Comparison of ENCODE assay signal across 24 mouse cellular contexts in the genomic region with DNA sequence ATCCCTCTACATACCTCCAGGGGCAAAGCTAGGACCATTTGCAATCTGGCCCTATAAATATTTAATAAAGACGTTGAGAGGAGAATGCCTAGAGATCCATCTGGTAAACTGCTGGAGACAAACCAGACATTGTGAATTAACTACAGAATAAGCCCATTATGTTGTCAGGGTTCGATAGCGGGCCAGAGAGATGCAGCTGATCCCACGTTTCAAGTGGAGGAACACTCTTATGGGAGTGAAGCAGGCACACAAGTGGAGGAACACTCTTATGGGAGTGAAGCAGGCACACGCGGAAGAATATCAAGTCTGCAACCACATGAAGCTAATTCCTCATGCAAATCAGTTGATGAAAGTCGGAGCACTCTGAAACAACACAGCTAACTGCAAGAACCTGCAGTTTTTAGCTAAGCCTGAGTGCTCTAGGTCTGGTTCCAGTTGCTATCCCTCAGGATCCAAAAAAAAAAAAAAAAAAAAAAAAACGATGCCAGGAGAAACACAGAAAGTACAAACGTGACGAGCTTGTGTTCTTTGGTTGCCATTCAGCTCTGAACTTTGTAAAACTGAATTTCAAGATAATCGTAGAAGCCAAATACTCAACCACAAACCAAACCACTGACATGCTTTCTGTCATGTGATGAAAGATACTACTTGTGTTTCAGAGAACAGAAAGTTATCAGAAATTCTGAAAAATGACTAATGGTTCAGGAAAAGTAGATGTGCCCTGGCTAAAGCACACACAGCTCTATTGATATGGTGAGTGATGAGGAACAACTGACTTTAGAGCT.
DNase-seq lines count a peak whose midpoint lies in the region; ATAC-seq and TF ChIP-seq lines count a peak whose summit lies in the region.
"Had no signal": no experiment of that assay in that cellular context is flagged by ENCODE, and none has a peak within 500 bp of the region (broad histone marks: within the 10 kb centered on the region; RNA-seq: fewer than 3 reads in every experiment).

No protein-coding gene starts in this region.

- H3K27ac ChIP-seq in midbrain, embryonic 12.5 days (replicated peaks), result no peak overlapping the region
- no peak overlapping the region for H3K27ac ChIP-seq in midbrain, embryonic 14.5 days (replicated peaks; ENCODE audit: low read depth, low read length)
- H3K27ac ChIP-seq in CH12.LX (ENCODE audit: insufficient read depth, low read depth), result no peak overlapping the region
- no peak overlapping the region for H3K27ac ChIP-seq in neural tube, embryonic 14.5 days (ENCODE audit: low read depth, low read length)
- H3K27ac ChIP-seq: liver, embryonic 14.5 days; lung, embryonic 15.5 days; stomach, embryonic 15.5 days had no signal

- TF ChIP-seq POLR2A in CH12.LX (IDR thresholded peaks at IDR 0.05; ENCODE audit: low read depth, low read length), result no peak
- no peak for TF ChIP-seq POLR2A in brain, embryonic 14.5 days (IDR thresholded peaks at IDR 0.05; ENCODE audit: borderline replicate concordance, extremely low read depth, insufficient read depth, insufficient read length, poor library complexity, severe bottlenecking)

- TF ChIP-seq RAD21 in CH12.LX (IDR thresholded peaks at IDR 0.05; ENCODE audit: low read depth, low read length), result no peak

- intact Hi-C loops in gastrocnemius, postnatal 36 days (cut with DNase I), result no loop called here

- no peak overlapping the region for H3K4me2 ChIP-seq in midbrain, embryonic 12.5 days (replicated peaks)
- no peak overlapping the region for H3K4me2 ChIP-seq in midbrain, embryonic 14.5 days (ENCODE audit: low read length)
- H3K4me2 ChIP-seq in CH12.LX (ENCODE audit: insufficient read depth, low read depth, poor library complexity, severe bottlenecking), result no peak overlapping the region
- H3K4me2 ChIP-seq in neural tube, embryonic 14.5 days (ENCODE audit: low read depth, low read length), result no peak overlapping the region
- H3K4me2 ChIP-seq: lung, embryonic 15.5 days; stomach, embryonic 15.5 days had no signal

- H3K4me3 ChIP-seq in midbrain, embryonic 12.5 days, result no peak overlapping the region
- no peak overlapping the region for H3K4me3 ChIP-seq in midbrain, embryonic 14.5 days (replicated peaks; ENCODE audit: low read depth, low read length)
- no peak overlapping the region for H3K4me3 ChIP-seq in CH12.LX (replicated peaks in 1 of 3; ENCODE audit: low read depth in 2 of 3, low read length in 2 of 3, poor library complexity in 1 of 3)
- no peak overlapping the region for H3K4me3 ChIP-seq in neural tube, embryonic 14.5 days (ENCODE audit: low read depth, low read length)
- H3K4me3 ChIP-seq: erythroblast, embryonic 14.5 days; lung, embryonic 15.5 days; stomach, embryonic 15.5 days had no signal

- ATAC-seq in midbrain, embryonic 12.5 days (ENCODE audit: low FRiP score, low read depth), result 0 out of 2 replicates have a peak, but pooled peaks have one; percentile 16
- no peak for ATAC-seq in midbrain, embryonic 14.5 days (ENCODE audit: low FRiP score, low TSS enrichment)
- peak; percentile 68; the same call in 1 of the 2 replicates for ATAC-seq in neural tube, embryonic 14.5 days (ENCODE audit: low read depth)
- ATAC-seq: CD4-positive, CD25-positive, alpha-beta regulatory T cell, adult 4 months; forebrain, embryonic 14.5 days; midbrain, embryonic 16.5 days had no signal

- no peaks in the 10 kb centered on the region for H3K79me2 ChIP-seq in CH12.LX (replicated peaks; ENCODE audit: control insufficient read depth, extremely low read depth, insufficient read depth, poor library complexity, severe bottlenecking)

- WGBS in midbrain, embryonic 12.5 days, result 77% methylated on average over 11 of the region's 11 CpGs
- WGBS in midbrain, embryonic 14.5 days, result 66% methylated on average over 11 of the region's 11 CpGs
- WGBS in neural tube, embryonic 14.5 days, result 54% methylated on average over 11 of the region's 11 CpGs

- H3K36me3 ChIP-seq in midbrain, embryonic 12.5 days, result no peaks in the 10 kb centered on the region
- H3K36me3 ChIP-seq in midbrain, embryonic 14.5 days (ENCODE audit: control insufficient read depth, insufficient read depth, low read length), result no peaks in the 10 kb centered on the region
- H3K36me3 ChIP-seq in CH12.LX (replicated peaks in 1 of 2; ENCODE audit: control insufficient read depth in 1 of 2, insufficient read depth in 1 of 2, low read length in 1 of 2), result no peaks in the 10 kb centered on the region
- no peaks in the 10 kb centered on the region for H3K36me3 ChIP-seq in neural tube, embryonic 14.5 days (ENCODE audit: control insufficient read depth, insufficient read depth, low read length)
- H3K36me3 ChIP-seq: G1E; lung, embryonic 15.5 days; stomach, embryonic 15.5 days had no signal

- H3K4me1 ChIP-seq in midbrain, embryonic 12.5 days, result no peaks in the 10 kb centered on the region
- H3K4me1 ChIP-seq in midbrain, embryonic 14.5 days (ENCODE audit: control insufficient read depth, insufficient read depth, low read length), result no peaks in the 10 kb centered on the region
- H3K4me1 ChIP-seq in CH12.LX (ENCODE audit: control insufficient read depth in 1 of 2, insufficient read depth in 2 of 2), result peaks cover 3% of the 10 kb centered on the region in 2 experiments; a peak in 2 of 4 replicates
- H3K4me1 ChIP-seq in neural tube, embryonic 14.5 days (ENCODE audit: control insufficient read depth, insufficient read depth, low read length), result no peaks in the 10 kb centered on the region
- H3K4me1 ChIP-seq: lung, embryonic 15.5 days; stomach, embryonic 15.5 days had no signal

- no peak for DNase-seq in midbrain, embryonic 14.5 days
- no peak for DNase-seq in CH12.LX (ENCODE audit: extremely low read depth)
- DNase-seq in brain, embryonic 14.5 days (ENCODE audit: low read depth), result peak; percentile 37
- DNase-seq in yolk sac, embryonic 10.5 days (ENCODE audit: low spot score), result no peak
- no peak for DNase-seq in gastrocnemius, postnatal 36 days
- DNase-seq: adrenal gland, adult 2 months; cerebellum, postnatal 10 days; gastrocnemius, postnatal 14 days; kidney, adult 2 months; kidney, postnatal 10 days; layer of hippocampus, postnatal 36 days; lung, postnatal 4 days; right cerebral cortex, postnatal 14 days; thymus, adult 18-20 months had no signal

- no peak overlapping the region for H3K9ac ChIP-seq in midbrain, embryonic 12.5 days (replicated peaks)
- H3K9ac ChIP-seq in midbrain, embryonic 14.5 days (replicated peaks; ENCODE audit: low read length), result no peak overlapping the region
- 0 out of 2 replicates have a peak overlapping the region, but pooled peaks have one; percentile 13 for H3K9ac ChIP-seq in CH12.LX (ENCODE audit: insufficient read depth, low read depth)
- no peak overlapping the region for H3K9ac ChIP-seq in neural tube, embryonic 14.5 days (replicated peaks; ENCODE audit: low read depth, low read length)
- H3K9ac ChIP-seq: liver, embryonic 14.5 days; lung, embryonic 15.5 days; stomach, embryonic 15.5 days had no signal

- dilution Hi-C loops in CH12.LX (cut with MboI; ENCODE audit: extremely low pct_ligation_motif_present, extremely low pct_unique_long_range_greater_than_20kb, low sequenced_read_pairs), result no loop called here

- TF ChIP-seq EP300 in CH12.LX (IDR thresholded peaks at IDR 0.05; ENCODE audit: low read length), result no peak

- no peaks in the 10 kb centered on the region for H3K9me3 ChIP-seq in midbrain, embryonic 12.5 days
- no peaks in the 10 kb centered on the region for H3K9me3 ChIP-seq in midbrain, embryonic 14.5 days (ENCODE audit: control insufficient read depth, low read length)
- no peaks in the 10 kb centered on the region for H3K9me3 ChIP-seq in CH12.LX (replicated peaks; ENCODE audit: low read length)
- no peaks in the 10 kb centered on the region for H3K9me3 ChIP-seq in neural tube, embryonic 14.5 days (ENCODE audit: control insufficient read depth, low read length)
- H3K9me3 ChIP-seq: G1E; lung, embryonic 15.5 days; stomach, embryonic 15.5 days had no signal

- TF ChIP-seq CTCF in CH12.LX (conservative IDR thresholded peaks at IDR 0.05 in 1 of 2, IDR thresholded peaks at IDR 0.05 in 1 of 2; ENCODE audit: low read depth in 2 of 2, low read length in 2 of 2), result no peak
- no peak for TF ChIP-seq CTCF in brain, embryonic 14.5 days (IDR thresholded peaks at IDR 0.05; ENCODE audit: borderline replicate concordance, extremely low read depth, insufficient read depth, insufficient read length)

- H3K27me3 ChIP-seq in midbrain, embryonic 12.5 days, result no peaks in the 10 kb centered on the region
- no peaks in the 10 kb centered on the region for H3K27me3 ChIP-seq in midbrain, embryonic 14.5 days (ENCODE audit: control insufficient read depth, insufficient read depth, low read length)
- no peaks in the 10 kb centered on the region for H3K27me3 ChIP-seq in CH12.LX (replicated peaks)
- H3K27me3 ChIP-seq in neural tube, embryonic 14.5 days (ENCODE audit: control insufficient read depth, insufficient read depth, low read length), result no peaks in the 10 kb centered on the region
- H3K27me3 ChIP-seq: lung, embryonic 15.5 days; stomach, embryonic 15.5 days had no signal

- in situ Hi-C loops in CH12.LX (cut with MboI; ENCODE audit: low pct_ligation_motif_present, low pct_unique_long_range_greater_than_20kb, low sequenced_read_pairs), result no loop called here

TF ChIP-seq in CH12.LX, 34 proteins besides CTCF, POLR2A, EP300 and RAD21:
- TF ChIP-seq BHLHE40 (IDR thresholded peaks at IDR 0.05; ENCODE audit: low read depth, low read length) (peak; percentile 44; the same call in 1 of the 2 replicates), ZNF384 (IDR thresholded peaks at IDR 0.05; ENCODE audit: low read depth, low read length) (peak; percentile 23; the same call in 1 of the 2 replicates), RCOR1 (conservative IDR thresholded peaks at IDR 0.05; ENCODE audit: low read depth, low read length) (no peak)
